Mouse (Mus musculus): ENCODE measurements around the gene Apoa2.

DNA sequence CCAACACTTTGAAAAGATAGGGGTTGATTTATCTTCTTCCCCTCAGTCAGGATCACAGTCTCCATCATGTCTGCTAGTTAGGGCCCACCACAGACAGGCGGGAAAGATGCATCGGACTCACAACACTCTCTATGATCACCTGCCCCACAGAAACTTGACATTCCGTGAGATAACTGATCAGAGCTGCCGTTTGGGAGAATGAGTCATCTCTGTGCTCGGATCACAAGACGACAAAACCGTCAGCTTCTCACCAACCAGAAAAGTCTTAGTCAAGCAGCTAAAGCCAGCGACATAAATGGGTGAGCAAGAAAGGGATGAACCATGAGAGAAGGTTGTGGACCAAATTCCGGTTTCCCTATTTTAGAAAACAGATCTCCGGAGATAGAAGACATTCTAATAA is 32.6 kb upstream of the Apoa2 start:
- TF ChIP-seq POLR2A (IDR thresholded peaks at IDR 0.05; ENCODE audit: control insufficient read depth, low read depth, low read length), result no peak
- no peak for TF ChIP-seq CTCF (IDR thresholded peaks at IDR 0.05; ENCODE audit: control insufficient read depth, insufficient read depth, insufficient replicate concordance, low read depth, low read length)
